18 mouse cellular contexts compared by ENCODE assay signal in the genomic region with DNA sequence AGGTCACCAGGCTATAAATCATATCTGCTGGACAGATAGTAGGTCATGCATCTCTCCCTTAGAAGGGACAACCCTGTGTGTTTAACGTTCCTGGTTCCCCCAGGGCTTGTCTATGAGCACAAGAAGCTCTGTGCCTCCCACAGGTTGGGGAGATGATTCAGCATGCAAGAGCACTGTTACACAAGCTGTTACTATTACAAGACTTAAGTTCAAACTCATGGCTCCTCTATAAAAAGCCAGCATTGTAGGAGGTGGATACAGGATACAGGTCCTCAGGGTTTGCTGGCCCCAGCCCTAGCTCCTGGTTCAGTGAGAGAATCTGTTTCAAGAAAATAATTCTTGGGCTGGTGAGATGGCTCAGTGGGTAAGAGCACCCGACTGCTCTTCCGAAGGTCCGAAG. TPM values are rescaled to one million over a fixed set of nuclear protein-coding genes. Genes with fewer than 3 reads are reported as not detected.
DNase-seq lines count a peak whose midpoint lies in the region; ATAC-seq lines count a peak whose summit lies in the region.
"Had no signal": no experiment of that assay in that cellular context is flagged by ENCODE, and none has a peak within 500 bp of the region (broad histone marks: within the 10 kb centered on the region; RNA-seq: fewer than 3 reads in every experiment).

No protein-coding gene starts in this region.

- peak; percentile 75 for DNase-seq in heart, adult 11 months
- DNase-seq in heart, adult 8-10 months (ENCODE audit: low spot score) = no peak
- DNase-seq in brain, adult 2 months (ENCODE audit: low read depth, low spot score) = peak; percentile 67
- peak; percentile 13 for DNase-seq in telencephalon, adult 2 months (ENCODE audit: low read depth, low spot score)
- DNase-seq: adrenal gland, adult 2 months; adrenal gland, postnatal 10 days; adrenal gland, postnatal 25 days; cerebellum, adult 11-12 months; cerebellum, adult 2 months; cerebellum, adult 9-10 months; cerebellum, postnatal 10 days; cerebellum, postnatal 25 days had no signal

- H3K4me3 ChIP-seq in forebrain, embryonic 15.5 days = no peak overlapping the region
- H3K4me3 ChIP-seq: embryonic facial prominence, embryonic 10.5 days; embryonic facial prominence, embryonic 12.5 days; forebrain, embryonic 13.5 days had no signal

- H3K9me3 ChIP-seq in forebrain, embryonic 15.5 days = no peaks in the 10 kb centered on the region
- H3K9me3 ChIP-seq: embryonic facial prominence, embryonic 10.5 days; embryonic facial prominence, embryonic 12.5 days; forebrain, embryonic 13.5 days had no signal

- no peak overlapping the region for H3K4me2 ChIP-seq in forebrain, embryonic 15.5 days (replicated peaks)
- H3K4me2 ChIP-seq: embryonic facial prominence, embryonic 12.5 days; forebrain, embryonic 13.5 days had no signal

- no peak for ATAC-seq in forebrain, embryonic 15.5 days (replicated peaks)
- ATAC-seq: forebrain, embryonic 13.5 days; forebrain, embryonic 16.5 days had no signal

- H3K4me1 ChIP-seq in forebrain, embryonic 15.5 days = peaks cover 14% of the 10 kb centered on the region; the same call in 1 of the 2 replicates
- H3K4me1 ChIP-seq: embryonic facial prominence, embryonic 12.5 days had no signal

- 97% methylated on average over 4 of the region's 4 CpGs for whole genome bisulfite sequencing in forebrain, embryonic 15.5 days

- no peaks in the 10 kb centered on the region for H3K27me3 ChIP-seq in forebrain, embryonic 15.5 days
- H3K27me3 ChIP-seq: embryonic facial prominence, embryonic 12.5 days; forebrain, embryonic 13.5 days had no signal

- H3K9ac ChIP-seq in forebrain, embryonic 15.5 days (replicated peaks) = no peak overlapping the region
- H3K9ac ChIP-seq: embryonic facial prominence, embryonic 12.5 days; forebrain, embryonic 13.5 days had no signal

- no peak overlapping the region for H3K27ac ChIP-seq in forebrain, embryonic 15.5 days (replicated peaks)
- H3K27ac ChIP-seq: embryonic facial prominence, embryonic 10.5 days; embryonic facial prominence, embryonic 12.5 days; forebrain, embryonic 13.5 days had no signal

- no peaks in the 10 kb centered on the region for H3K36me3 ChIP-seq in forebrain, embryonic 15.5 days
- H3K36me3 ChIP-seq: embryonic facial prominence, embryonic 10.5 days; embryonic facial prominence, embryonic 12.5 days had no signal

RNA-seq across cellular contexts. Expression of a gene that starts 23.7 kb away (rescaled TPM):
- total RNA-seq in heart, adult 8-10 months (2022) = 10 to 100 TPM; 43.4 to 66.5 (median 48.8) TPM
- 30.1 and 34.9 TPM in 2 replicates for polyA plus RNA-seq in forebrain, embryonic 15.5 days (2015; fragmentation: Nextera tagmentation; extraction: Ambion mirVana)
- total RNA-seq: MEL had no signal
